ENCODE assay signal across 11 mouse cellular contexts in genomic region chr7:96755459-96756094, GRCm38 (mm10).
A peak's percentile ranks its signal among the peaks of the same experiment; 100 is the strongest.
DNase-seq lines count a peak whose midpoint lies in the region; ATAC-seq lines count a peak whose summit lies in the region.
"Had no signal": no experiment of that assay in that cellular context is flagged by ENCODE, and none has a peak within 500 bp of the region (broad histone marks: within the 10 kb centered on the region; RNA-seq: fewer than 3 reads in every experiment).

No protein-coding gene starts in this region.

- DNase-seq in hindbrain, embryonic 10.5 days (ENCODE audit: low spot score), result no peak
- DNase-seq in midbrain, embryonic 11.5 days (ENCODE audit: low spot score, missing footprints), result peak; percentile 84
- no peak for DNase-seq in adrenal gland, adult (ENCODE audit: inconsistent age in 2 of 2, low spot score in 1 of 2)
- DNase-seq in spleen, postnatal 4 days (ENCODE audit: low spot score in 2 of 2), result no peak
- DNase-seq in left cerebral cortex, postnatal 4 days, result no peak

- H3K4me3 ChIP-seq in hindbrain, embryonic 10.5 days, result no peak overlapping the region
- no peak overlapping the region for H3K4me3 ChIP-seq in hindbrain, embryonic 12.5 days
- H3K4me3 ChIP-seq in midbrain, embryonic 11.5 days (ENCODE audit: low read depth, low read length), result no peak overlapping the region
- H3K4me3 ChIP-seq in midbrain, embryonic 16.5 days (ENCODE audit: low read depth, low read length), result no peak overlapping the region
- H3K4me3 ChIP-seq: liver, embryonic 15.5 days had no signal

- no peak for ATAC-seq in hindbrain, embryonic 12.5 days (ENCODE audit: low FRiP score)
- peak; percentile 68; the same call in 1 of the 2 replicates for ATAC-seq in midbrain, embryonic 11.5 days (ENCODE audit: low FRiP score)
- no peak for ATAC-seq in midbrain, embryonic 16.5 days
- ATAC-seq in hematopoietic stem cell, adult 5-6 weeks (replicated peaks in 1 of 2; ENCODE audit: insufficient read depth in 1 of 2, low FRiP score in 2 of 2, low TSS enrichment in 1 of 2, low read depth in 1 of 2, poor library complexity in 2 of 2, severe bottlenecking in 2 of 2), result peak; percentile 66 to 82
- ATAC-seq: CD4-positive, CD25-positive, alpha-beta regulatory T cell, adult 4 months; inflammation-experienced regulatory T-cells, adult 6 months had no signal

- no peak overlapping the region for H3K9ac ChIP-seq in hindbrain, embryonic 12.5 days
- H3K9ac ChIP-seq in midbrain, embryonic 11.5 days (ENCODE audit: low read length), result no peak overlapping the region; the same call in 1 of the 2 replicates
- H3K9ac ChIP-seq in midbrain, embryonic 16.5 days (ENCODE audit: low read depth, low read length), result no peak overlapping the region
- H3K9ac ChIP-seq: liver, embryonic 15.5 days had no signal

- peaks cover 41% of the 10 kb centered on the region for H3K4me1 ChIP-seq in hindbrain, embryonic 10.5 days (replicated peaks)
- peaks cover 22% of the 10 kb centered on the region for H3K4me1 ChIP-seq in hindbrain, embryonic 12.5 days
- peaks cover 11% of the 10 kb centered on the region for H3K4me1 ChIP-seq in midbrain, embryonic 11.5 days (ENCODE audit: control insufficient read depth, insufficient read depth, low read length)
- H3K4me1 ChIP-seq in midbrain, embryonic 16.5 days (ENCODE audit: control insufficient read depth, insufficient read depth, low read length), result peaks cover 13% of the 10 kb centered on the region
- H3K4me1 ChIP-seq: liver, embryonic 15.5 days had no signal

- H3K27ac ChIP-seq in hindbrain, embryonic 10.5 days, result peak overlapping the region; percentile 62
- H3K27ac ChIP-seq in hindbrain, embryonic 12.5 days, result no peak overlapping the region
- no peak overlapping the region; the same call in 1 of the 2 replicates for H3K27ac ChIP-seq in midbrain, embryonic 11.5 days (ENCODE audit: low read depth, low read length)
- H3K27ac ChIP-seq in midbrain, embryonic 16.5 days (ENCODE audit: low read length), result no peak overlapping the region
- H3K27ac ChIP-seq: liver, embryonic 15.5 days had no signal

- H3K27me3 ChIP-seq in hindbrain, embryonic 10.5 days (ENCODE audit: insufficient read depth, poor library complexity, severe bottlenecking), result no peaks in the 10 kb centered on the region
- no peaks in the 10 kb centered on the region for H3K27me3 ChIP-seq in hindbrain, embryonic 12.5 days
- H3K27me3 ChIP-seq in midbrain, embryonic 11.5 days (ENCODE audit: control insufficient read depth, insufficient read depth, low read length), result no peaks in the 10 kb centered on the region
- no peaks in the 10 kb centered on the region for H3K27me3 ChIP-seq in midbrain, embryonic 16.5 days (ENCODE audit: control insufficient read depth, insufficient read depth, low read depth, low read length)
- H3K27me3 ChIP-seq: liver, embryonic 15.5 days had no signal

- peaks cover 10% of the 10 kb centered on the region for H3K36me3 ChIP-seq in hindbrain, embryonic 10.5 days
- peaks cover 2% of the 10 kb centered on the region; the same call in 1 of the 2 replicates for H3K36me3 ChIP-seq in hindbrain, embryonic 12.5 days
- no peaks in the 10 kb centered on the region for H3K36me3 ChIP-seq in midbrain, embryonic 11.5 days (ENCODE audit: control insufficient read depth, insufficient read depth, low read length)
- no peaks in the 10 kb centered on the region for H3K36me3 ChIP-seq in midbrain, embryonic 16.5 days (ENCODE audit: control insufficient read depth, insufficient read depth, low read length)
- H3K36me3 ChIP-seq: liver, embryonic 15.5 days had no signal

- 70% methylated on average over 12 of the region's 12 CpGs for WGBS in hindbrain, embryonic 10.5 days
- WGBS in hindbrain, embryonic 12.5 days, result 59% methylated on average over 10 of the region's 12 CpGs
- 37% methylated on average over 12 of the region's 12 CpGs for WGBS in midbrain, embryonic 11.5 days
- WGBS in midbrain, embryonic 16.5 days, result 37% methylated on average over 12 of the region's 12 CpGs

- H3K4me2 ChIP-seq in hindbrain, embryonic 12.5 days (replicated peaks), result no peak overlapping the region
- no peak overlapping the region for H3K4me2 ChIP-seq in midbrain, embryonic 11.5 days
- H3K4me2 ChIP-seq in midbrain, embryonic 16.5 days (ENCODE audit: low read length), result no peak overlapping the region
- H3K4me2 ChIP-seq: liver, embryonic 15.5 days had no signal

- intact Hi-C loops in left cerebral cortex, postnatal 4 days (cut with DNase I), result no loop called here

- H3K9me3 ChIP-seq in hindbrain, embryonic 10.5 days, result no peaks in the 10 kb centered on the region
- no peaks in the 10 kb centered on the region for H3K9me3 ChIP-seq in hindbrain, embryonic 12.5 days (replicated peaks)
- no peaks in the 10 kb centered on the region for H3K9me3 ChIP-seq in midbrain, embryonic 11.5 days (ENCODE audit: control insufficient read depth, low read length)
- no peaks in the 10 kb centered on the region for H3K9me3 ChIP-seq in midbrain, embryonic 16.5 days (replicated peaks; ENCODE audit: control insufficient read depth, low read length, poor library complexity, severe bottlenecking)
- H3K9me3 ChIP-seq: liver, embryonic 15.5 days had no signal

Comparison
In these comparisons a context has a peak if more than half of its experiments do, and no peak if none do; other contexts are left out.
1. ATAC-seq: peak in midbrain, embryonic 11.5 days (single experiment) and hematopoietic stem cell, adult 5-6 weeks (2 of 2); none in hindbrain, embryonic 12.5 days (single experiment) and midbrain, embryonic 16.5 days (single experiment).